Mouse (Mus musculus) bone marrow macrophage, adult 2 months (primary cell): ENCODE data around the gene Armc8.

Source experiments
- CTCF ChIP-seq: IDR thresholded peaks from 2 replicates; pipeline ENCODE4 v1.5.1; 2012; ENCODE audit warnings: low read depth, mild to moderate bottlenecking, low read length, moderate library complexity
- POLR2A ChIP-seq: IDR thresholded peaks from 2 replicates; pipeline ENCODE4 v1.6.1; 2012; ENCODE audit warnings: mild to moderate bottlenecking, low read depth, low read length, borderline replicate concordance

- TF ChIP-seq CTCF, result no peak
- no peak for TF ChIP-seq POLR2A
Measured at GRCm38 (mm10) chr9:99563714-99564113, 5.0 kb downstream of the Armc8 start.
